Mouse (Mus musculus): Measurements from ENCODE around the gene Stk11ip.
A peak's percentile ranks its signal among the peaks of the same experiment; 100 is the strongest.

DNA sequence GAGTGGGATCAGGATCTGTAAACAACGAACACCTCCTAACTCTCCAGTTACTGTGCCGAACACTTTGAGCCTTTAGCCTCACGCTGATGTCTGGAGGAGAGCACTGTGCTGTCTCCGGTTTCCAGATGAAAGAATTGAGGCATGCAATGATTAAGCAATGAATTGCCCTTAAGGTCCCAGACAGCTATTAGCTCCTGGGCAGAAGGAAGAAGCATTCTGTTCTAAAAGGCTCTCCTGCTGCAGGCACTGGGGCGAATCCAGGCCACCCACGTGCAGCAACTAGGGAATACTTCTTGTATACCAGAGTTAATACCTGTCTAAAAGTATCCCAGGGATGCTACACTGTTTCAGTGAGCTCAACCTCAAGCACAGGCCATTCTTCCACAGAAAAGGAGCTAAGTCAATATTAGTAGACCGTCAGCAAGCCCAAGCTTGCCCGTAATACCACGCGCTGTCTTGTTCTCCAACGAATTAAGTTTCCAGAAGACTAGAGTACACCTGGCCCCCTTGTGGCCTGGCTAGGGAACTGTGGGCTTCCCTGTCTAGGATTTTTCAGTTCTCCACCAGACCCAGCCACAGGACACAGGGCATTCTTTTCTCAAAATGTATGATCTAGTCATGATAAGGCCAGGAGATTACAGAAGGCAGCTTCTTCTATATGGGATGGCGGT is 26.3 kb upstream of the Stk11ip start:
- peak; percentile 69 for TF ChIP-seq CTCF (IDR thresholded peaks at IDR 0.05; ENCODE audit: extremely low read depth, insufficient read depth, low read length)
- no peak for TF ChIP-seq POLR2A (IDR thresholded peaks at IDR 0.05; ENCODE audit: extremely low read depth, insufficient read depth, low read length)

Data from cortical plate, adult 2 months (tissue).